Mouse (Mus musculus) gastrocnemius, postnatal 10 days (tissue): Measurements from ENCODE around the gene Tmem39b. TPM values are rescaled to one million over a fixed set of nuclear protein-coding genes. Genes with fewer than 3 reads are reported as not detected.

Experiments
- DNase-seq: peaks from one replicate; pipeline ENCODE4 v3.0.0; 2021; ENCODE audit warnings: mixed read lengths
- total RNA-seq, 2 experiments: library from RNA; stranded (reverse); gene quantifications; 2 replicates each; pipeline ENCODE4 v1.2.3; 2021

Gene Tmem39b
- total RNA-seq, 2 experiments from 2014 or later, result 3.7 to 6.7 TPM

DNA sequence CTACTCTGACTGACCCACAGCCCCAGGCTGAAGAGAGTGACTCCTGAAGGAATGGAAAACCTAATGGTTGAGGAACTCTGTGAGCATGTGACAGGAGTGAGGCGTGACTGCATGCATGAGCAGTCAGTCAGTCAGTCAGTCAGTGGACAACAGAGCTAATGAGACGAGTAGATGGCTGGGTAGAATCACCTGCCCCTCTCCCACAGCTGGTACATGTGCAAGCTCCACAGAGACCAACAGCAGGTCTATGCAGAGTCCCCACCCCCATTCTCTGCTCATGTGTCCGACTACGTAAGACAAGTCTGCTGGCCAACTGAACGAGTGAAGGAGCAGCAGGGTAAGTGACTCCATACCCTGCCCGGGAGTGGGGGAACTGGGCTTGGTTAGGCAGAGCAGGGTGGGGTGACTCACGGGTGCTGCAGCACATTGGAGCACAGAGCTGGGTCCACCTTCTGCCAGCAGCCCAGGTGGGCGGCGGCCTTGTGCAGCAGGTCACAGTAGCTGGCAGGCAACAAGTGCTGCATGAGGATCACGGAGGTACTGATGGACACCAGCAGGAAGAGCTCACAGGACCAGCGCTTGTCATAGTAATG, 12.6 kb downstream of the Tmem39b start:
- no peak for DNase-seq

DNA sequence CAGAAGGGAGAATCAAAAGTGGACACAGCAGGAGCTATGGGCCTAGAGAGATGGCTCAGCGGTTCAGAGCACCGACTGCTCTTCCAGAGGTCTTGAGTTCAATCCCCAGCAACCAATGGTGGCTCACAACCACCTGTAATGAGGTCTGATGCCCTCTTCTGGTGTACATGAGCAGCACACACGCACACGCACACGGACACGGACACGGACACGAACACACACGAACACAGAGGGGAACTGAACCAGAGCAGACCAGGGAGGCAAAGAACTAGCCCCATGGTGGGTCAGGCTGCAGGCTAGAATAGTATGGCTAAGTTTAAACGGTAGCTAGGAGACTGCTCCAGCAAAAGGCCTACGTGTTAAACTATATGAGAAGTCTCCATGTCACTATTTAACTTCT, 14.8 kb downstream of the Tmem39b start:
- DNase-seq, result no peak

DNA sequence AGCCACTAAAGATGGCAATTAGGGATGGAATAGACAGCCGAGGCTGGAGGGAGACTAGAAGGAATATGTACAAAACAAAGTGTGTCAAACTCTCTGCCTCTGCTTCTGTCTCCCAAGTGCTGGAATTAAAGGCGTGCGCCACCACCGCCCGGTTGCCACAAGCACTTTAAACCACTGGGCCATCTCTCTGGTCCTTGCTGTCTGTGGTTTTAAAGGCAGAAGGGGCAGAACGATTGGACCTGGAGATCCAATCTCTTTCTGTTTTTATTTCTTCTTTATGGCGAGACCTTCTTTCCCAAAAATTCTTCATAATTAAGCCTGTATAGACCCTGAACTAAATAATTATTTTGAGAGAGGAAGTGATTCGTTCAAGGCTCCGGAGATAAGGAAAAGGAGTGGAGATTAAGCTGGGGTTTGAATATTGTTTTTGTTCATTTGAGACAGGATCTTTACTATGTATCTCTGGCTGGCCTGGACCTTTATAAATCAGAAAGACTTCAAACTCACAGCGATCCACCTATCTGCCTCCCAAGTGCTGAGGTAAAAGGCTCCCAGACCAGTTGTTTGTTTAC, 23.7 kb downstream of the Tmem39b start:
- no peak for DNase-seq

DNA sequence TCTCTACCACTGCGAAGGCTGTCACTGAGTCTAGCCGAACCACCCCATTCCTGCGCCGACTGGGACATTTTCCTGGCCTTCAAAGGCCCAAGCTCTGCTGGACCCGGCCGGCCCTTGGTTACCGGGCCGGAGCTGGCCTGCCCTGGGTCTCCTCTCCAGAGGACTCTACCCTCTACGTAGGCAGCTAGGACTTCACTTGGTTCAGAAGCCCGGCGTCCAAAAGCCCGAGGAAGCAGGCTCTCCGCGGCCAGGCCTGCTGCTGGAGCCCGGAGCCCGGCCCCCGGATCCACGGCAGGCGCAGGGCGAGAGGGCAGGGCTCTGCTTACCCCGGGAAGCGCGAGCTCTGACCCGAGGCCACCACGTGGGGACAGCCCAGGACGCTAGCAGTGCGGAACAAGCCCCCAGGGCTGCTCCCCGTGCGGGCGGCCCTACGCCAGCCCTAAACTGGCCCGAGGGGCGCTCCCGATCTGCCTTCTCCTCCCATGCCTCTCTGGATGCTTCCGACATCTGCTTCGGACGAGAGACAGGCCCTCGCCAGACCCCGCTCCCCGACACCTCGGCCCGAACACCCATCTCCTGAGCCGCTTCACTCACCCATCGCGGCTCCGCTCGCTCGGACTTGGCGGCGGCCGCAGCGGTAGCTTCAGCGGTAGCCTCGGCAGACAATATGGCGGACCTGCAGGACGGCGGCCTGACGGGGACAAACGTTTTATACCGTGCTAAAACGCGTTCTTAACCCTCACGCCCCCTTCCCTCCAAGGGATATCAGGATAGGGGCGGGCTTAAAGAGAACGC, 24.4 kb downstream of the Tmem39b start, which contains the start of gene Kpna6:
Gene Kpna6, minus strand, starts transcription at position 685 of the 795 bp plus-strand sequence.
- peak; percentile 87 for DNase-seq

DNA sequence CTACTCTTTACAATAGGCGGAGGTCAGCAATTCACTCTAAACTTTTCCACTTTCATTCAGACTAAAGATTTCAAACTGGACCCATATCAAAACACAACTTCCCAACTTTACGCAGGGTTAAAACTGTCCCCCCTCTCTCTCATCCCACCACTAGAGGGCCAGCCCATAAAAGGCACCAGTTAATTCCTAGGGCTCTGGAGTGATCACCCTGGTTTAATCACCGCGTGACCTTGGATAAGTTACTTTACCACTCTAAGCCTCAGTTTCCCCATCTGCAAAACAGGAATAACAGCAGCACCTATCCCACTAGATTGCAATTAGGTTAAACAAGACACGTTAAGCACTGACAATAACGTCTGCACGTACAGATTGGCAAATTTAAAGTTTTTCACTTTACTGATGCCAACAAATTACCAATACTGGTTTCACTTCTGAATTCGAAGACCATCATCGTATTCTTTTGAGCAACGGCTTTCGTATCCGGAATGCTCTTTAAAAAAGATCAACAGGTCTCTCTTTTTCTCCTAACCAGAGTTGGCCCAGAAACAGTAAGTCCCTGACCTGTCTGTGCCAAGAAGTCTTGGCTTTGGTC, 25.1 kb downstream of the Tmem39b start:
- peak; percentile 36 for DNase-seq

DNA sequence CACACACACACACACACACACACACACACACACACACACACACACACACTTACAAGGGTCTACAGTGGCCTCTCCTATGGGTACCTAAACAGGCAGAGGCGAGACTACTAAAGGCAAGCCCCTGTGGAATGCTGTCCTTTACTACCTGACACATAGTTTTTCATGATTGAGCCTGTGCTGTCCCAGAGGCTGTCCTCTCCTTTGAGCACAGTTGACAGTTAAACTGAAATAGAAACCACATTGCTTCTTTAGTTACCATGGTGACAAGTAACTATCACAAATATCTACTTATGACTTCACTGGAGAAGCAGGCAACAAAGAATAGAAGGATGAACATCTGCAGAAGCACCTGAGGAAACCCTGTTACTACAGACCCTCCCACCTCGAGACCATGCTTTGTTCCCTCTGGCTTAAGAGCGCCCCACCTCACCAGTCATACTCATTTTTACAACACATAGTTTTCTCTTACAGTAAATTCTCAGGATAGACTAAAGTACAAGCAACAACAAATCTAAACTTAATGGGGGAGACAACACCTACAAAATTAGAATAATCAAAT, 34.3 kb downstream of the Tmem39b start:
- no peak for DNase-seq

DNA sequence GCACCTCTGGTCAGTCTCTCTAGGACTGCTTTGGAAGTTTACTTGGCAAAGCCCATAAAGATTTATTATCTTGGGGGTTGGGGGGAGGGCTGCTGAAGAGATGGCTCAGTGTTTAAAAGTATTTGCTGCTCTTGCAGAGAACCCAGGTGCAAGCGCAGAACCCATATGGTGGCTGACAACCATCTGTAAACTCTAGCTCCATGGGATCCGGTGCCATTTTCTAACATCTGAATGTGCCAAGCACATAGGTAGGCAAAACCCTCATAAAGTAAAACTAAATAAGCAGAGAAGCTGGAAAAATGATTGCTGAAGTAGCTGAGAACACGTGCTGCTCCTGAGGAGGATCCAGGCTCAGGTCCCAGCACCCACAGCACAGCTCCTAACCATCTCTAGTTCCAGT, 35.1 kb downstream of the Tmem39b start:
- DNase-seq, result no peak

DNA sequence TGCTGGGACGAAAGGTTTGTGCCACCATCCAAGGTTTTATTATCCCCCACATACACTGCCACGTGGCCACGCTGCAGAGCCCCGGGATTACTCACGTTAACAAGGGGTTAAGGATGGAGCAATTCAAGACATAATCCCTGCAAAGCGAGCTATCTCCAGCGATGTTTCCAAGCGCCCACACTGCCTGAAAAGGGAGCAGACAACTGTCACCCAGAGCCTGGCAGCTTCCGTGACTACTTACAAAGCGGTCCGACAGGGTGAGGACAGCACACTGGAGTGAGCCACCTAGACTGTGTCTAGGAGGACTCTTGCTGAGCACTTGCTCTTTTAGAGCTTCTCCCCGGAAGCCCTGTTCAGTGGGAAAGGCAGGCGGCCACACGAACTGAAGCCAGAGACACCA, 41.9 kb downstream of the Tmem39b start:
- DNase-seq, result no peak

DNA sequence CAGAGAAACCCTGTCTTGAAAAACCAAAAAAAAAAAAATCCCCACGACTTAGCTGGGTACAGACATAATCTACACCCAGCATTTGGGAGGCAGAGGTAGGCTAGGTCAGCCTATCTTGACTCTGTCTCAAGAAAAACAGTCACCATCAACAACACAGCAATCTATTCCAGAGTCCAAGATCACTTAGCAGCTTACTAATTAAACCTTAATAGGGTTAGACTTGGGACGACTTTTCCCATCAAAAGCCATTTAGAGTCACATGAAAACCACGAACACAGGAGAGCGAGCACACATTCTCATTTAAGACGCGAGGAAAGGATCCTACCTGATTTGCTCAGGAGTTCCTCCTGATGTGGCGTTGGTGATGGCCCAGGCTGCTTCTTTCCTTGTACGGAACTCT, 46.3 kb downstream of the Tmem39b start:
- DNase-seq, result no peak

DNA sequence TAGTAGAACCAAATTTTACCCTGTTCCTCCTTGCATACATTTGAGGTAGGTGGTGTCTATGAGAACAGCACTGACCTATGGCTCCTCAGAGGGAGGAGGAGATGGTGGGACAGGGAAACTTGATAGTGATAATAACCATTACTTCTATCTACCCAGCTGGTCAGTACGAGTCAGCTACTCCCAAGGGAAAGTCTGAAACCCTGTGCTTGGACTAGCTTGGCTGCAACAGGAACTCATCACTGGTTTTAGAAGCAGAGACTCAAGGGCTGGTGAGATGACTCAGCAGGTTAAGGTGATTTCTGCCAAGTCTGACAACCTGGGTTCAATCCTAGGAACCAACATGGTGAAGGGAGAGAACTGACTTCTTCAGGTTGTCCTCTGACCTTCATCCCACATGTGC, 48.0 kb downstream of the Tmem39b start:
- DNase-seq, result no peak

DNA sequence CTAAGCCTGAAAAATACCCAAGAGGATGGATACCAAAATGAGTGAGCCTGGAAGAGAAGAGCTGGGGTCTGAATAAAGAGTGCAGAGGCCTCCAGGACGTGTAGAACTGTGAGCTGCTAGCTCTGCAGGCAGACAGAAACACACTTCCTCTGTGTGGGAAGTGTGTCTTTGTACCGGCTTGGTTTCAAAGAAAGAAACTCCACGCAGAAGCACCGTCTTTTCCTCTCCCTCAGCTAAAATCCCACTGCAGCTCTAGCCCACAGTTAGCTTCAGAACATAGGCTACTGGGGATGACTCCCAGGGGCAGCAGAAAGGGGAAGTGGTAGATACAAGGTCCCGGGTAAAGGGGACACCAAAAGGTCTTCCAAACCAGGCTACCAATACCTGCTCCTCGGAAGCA, 51.4 kb downstream of the Tmem39b start:
- no peak for DNase-seq

DNA sequence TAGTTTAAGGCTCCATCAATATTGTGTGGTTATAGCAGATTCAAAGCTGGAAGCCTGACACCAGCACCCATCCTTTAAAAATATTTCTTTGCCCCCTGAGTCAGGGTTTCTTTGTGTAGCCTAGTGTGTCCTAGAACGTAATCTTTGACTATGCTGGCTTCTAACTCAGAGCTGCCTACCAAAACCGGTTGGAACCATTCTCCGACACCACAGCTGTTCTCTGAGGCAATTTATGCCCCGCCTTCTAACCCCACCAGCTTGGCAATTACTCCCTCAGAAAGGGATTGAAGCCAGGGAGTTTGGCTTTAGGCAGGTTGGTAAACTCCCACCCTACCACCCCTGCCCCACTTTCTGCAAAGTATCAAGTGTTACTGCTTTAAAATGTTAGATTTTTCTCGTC, 54.9 kb downstream of the Tmem39b start:
- DNase-seq, result no peak

DNA sequence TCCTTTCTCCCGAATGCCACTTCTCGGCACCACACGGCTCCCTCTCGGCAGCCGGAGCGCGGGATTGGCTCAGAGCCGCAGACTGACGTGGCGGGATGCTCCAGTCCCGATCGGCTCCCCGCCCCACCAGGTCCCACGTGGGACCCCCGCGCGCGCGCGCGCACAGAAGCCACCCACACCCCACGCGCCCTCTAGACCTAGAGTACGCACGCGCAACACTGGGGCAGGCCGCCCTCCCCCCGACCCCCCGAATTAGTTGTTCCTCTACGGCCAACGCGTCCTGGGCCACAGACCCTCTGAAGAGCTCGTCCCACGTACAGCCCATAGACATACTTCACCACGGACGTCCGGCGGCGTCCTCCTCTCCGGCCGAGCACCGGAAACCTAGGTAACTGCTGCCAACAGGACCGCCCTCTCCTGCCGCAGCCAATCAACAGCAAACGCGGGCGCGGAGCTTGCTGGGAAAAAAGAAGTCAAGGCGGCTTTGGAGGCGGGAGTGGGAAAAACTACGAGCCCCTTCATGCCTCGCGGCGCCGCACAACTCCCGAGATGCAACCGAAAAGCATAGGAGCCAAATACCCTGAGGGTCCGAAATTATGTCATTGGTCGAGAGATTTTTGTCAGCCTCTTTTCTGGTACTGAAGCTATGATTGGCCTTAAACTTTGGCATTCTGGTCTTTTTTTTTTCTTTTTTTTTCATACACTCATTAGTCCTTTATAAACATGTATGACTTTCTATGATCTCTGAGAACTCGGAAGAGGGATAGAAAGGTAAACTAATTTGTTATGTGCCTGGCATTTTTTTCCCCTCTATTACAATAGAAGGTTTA, 55.8 kb downstream of the Tmem39b start, which contains the start of gene Txlna:
Gene Txlna, minus strand, starts transcription at position 428 of the 830 bp plus-strand sequence.
- DNase-seq, result peak; percentile 97

DNA sequence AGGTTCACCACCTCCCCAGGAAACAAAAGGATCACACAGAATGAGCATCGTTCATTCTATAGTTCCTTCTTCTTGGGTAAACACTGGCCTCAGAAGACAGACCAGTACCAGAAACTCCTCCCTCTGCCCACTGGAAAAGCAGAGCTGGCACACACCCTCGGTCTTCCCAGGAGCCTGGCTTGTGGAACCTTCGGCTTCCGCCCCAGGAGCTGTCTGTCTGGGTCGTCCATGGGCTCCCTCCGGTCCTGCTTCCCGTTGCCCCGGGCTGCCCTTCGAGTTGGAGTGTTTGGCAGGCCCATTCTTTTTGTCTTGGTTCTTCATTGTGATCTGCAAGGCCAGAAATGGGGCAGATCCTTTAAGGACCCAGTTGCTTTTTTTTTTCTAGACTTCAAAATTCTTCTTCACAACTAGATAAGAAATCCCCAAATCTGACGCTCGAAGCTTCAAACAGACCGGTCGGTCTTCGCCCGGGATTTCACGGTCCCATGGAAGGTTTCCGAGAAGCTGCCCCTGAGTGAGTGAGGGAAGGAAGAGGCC, 56.5 kb downstream of the Tmem39b start:
- DNase-seq, result peak; percentile 46

DNA sequence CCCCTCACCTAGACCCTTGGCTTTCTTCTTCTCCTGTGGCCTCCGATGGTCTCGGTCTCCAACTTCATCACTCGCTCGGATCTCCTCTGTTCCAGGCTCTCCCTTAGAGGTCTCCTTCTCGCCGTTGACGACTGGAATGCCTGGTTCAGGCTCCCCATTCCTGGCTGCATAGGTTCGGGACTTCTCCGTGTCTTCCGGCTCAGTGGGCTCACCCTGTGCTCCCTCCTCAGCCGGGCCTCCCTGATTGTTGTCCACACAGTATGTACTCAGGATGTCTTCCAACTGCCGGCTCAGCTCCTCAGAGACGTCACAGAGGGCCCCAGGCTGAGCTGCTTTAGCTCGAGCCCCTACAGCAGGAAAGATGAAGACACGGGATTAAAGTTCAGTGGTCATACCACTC, 57.4 kb downstream of the Tmem39b start:
- no peak for DNase-seq

DNA sequence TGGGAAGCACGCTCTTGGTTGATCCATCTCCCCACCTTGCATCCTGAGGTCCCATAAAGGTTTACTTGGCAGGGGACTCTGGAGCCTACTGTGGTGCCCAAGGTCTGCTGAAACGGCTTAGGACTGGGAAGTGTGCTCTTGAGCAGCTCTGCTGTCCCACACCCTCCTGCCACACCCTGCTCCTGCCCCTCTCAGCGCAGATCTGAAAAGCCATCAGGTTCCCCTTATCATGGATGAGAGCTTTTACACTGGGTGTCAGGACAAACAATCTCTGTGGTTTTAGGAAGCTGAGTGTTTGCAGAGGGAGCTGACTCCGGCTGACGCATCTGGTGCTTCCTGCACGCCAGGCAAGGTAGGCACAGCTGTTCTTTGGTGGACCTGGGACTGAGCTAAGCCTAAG, 62.8 kb downstream of the Tmem39b start:
- no peak for DNase-seq

DNA sequence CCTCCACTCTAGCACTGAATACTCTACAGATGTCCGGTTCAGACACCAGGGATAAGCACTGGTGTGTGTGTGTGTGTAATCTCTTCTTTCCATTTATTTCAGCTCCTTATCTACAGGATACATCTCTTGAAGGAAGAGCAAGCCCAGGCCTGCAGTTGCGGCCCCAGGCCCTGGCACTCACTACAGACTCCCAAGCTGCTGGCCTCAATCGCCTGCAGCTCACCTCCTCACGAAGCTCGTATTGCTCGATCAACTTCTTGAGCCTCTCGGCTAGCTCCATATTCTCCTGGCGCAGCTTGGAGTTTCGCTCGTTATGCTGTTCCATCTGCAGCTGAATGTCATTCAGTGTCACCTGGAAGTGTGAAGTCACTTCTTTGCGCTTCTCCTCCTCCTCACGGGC, 64.8 kb downstream of the Tmem39b start:
- no peak for DNase-seq

DNA sequence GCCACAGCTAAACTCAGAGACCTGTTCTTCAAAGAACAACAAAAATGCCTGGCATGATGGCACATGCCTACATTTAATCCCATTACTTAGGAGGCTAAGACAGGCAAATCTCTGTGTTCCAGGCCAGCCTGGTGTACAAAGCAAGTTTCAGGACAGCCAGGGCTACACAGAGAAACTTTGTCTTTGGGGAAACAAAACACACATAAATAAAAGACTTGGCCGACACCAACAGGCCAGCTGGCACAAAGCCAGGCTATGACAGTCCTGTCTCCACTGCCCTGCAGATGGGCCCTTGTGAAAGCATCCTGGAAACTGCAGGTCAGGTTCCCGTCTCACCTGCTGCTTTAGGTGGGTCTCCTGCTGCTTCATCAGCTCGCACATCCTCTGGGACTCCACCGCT, 65.7 kb downstream of the Tmem39b start:
- DNase-seq, result peak; percentile 39
